Mouse (Mus musculus): ENCODE measurements at regions not wholly inside any gene's neighbourhood (a gene's known extent, or its start where the extent isn't known, plus 50 kb on each side); places are given as distances from the start of the nearest gene placed in this dataset.

GRCm38 (mm10) chr7:145056320-145056719, 116.6 kb upstream of the Ccnd1 start:
- no peak for TF ChIP-seq CTCF (IDR thresholded peaks at IDR 0.05; ENCODE audit: low read depth)
- no peak for TF ChIP-seq EP300 (IDR thresholded peaks at IDR 0.05; ENCODE audit: low read depth)

All from liver, postnatal 0 days (tissue).